Mouse (Mus musculus) left cerebral cortex, postnatal 25 days (tissue): ENCODE results near the gene Dennd2a. TPM values are rescaled to one million over a fixed set of nuclear protein-coding genes. Genes with fewer than 3 reads are reported as not detected.

ENCODE experiments used
- DNase-seq, 2 experiments: peaks; one replicate each; pipeline ENCODE4 v3.0.0; 2022; ENCODE audit warnings: low spot score in 2 of 2, mixed read lengths in 1 of 2
- intact Hi-C: fragments of 180-260 bp; cut with DNase I; formaldehyde crosslinking; loops from one replicate; pipeline ENCODE4 v1.15.1; 2025
- total RNA-seq, 2 experiments: library from RNA; stranded (reverse); gene quantifications; 2 replicates each; pipeline ENCODE4 v1.2.3; 2021

Gene Dennd2a
- 10 to 100 TPM; 20.2 to 22.0 TPM for total RNA-seq

- peak; percentile 86 for DNase-seq
- intact Hi-C loops = loop anchor here (5.0 kb wide), 1 partner anchor 40 kb away; no protein-coding TSS in a partner anchor
Observed at GRCm38 (mm10) chr6:39557723-39558261, at the start of gene Dennd2a. Gene Dennd2a, minus strand, starts transcription at chr6:39557867.

GRCm38 (mm10) chr6:39607365-39607764, 49.7 kb upstream of the Dennd2a start:
- intact Hi-C loops = loop anchor here (5.0 kb wide), 1 partner anchor 175 kb away; no protein-coding TSS in a partner anchor
- DNase-seq = no peak

GRCm38 (mm10) chr6:39606862-39607261, 49.2 kb upstream of the Dennd2a start:
- intact Hi-C loops = loop anchor here (5.0 kb wide), 1 partner anchor 175 kb away; no protein-coding TSS in a partner anchor
- no peak for DNase-seq

GRCm38 (mm10) chr6:39606056-39606455, 48.4 kb upstream of the Dennd2a start:
- DNase-seq = no peak
- intact Hi-C loops = loop anchor here (5.0 kb wide), 1 partner anchor 176 kb away; no protein-coding TSS in a partner anchor

GRCm38 (mm10) chr6:39604565-39604964, 46.9 kb upstream of the Dennd2a start:
- intact Hi-C loops = no loop called here
- DNase-seq = peak; percentile 25 to 62

- intact Hi-C loops = no loop called here
- DNase-seq = no peak
Observed at GRCm38 (mm10) chr6:39601828-39602227, 44.2 kb upstream of the Dennd2a start.

- no peak for DNase-seq
- intact Hi-C loops = no loop called here
Observed at GRCm38 (mm10) chr6:39600851-39601250, 43.2 kb upstream of the Dennd2a start.

GRCm38 (mm10) chr6:39592401-39593214, 34.9 kb upstream of the Dennd2a start, which contains the start of gene Ndufb2:
Gene Ndufb2, plus strand, starts transcription at chr6:39592574.
- intact Hi-C loops = no loop called here

GRCm38 (mm10) chr6:39591481-39591880, 33.8 kb upstream of the Dennd2a start:
- no peak for DNase-seq
- intact Hi-C loops = no loop called here

More at GRCm38 (mm10) chr6:39592401-39593214, 34.9 kb upstream of the Dennd2a start, which contains the start of gene Ndufb2:
- peak; percentile 96 to 97 for DNase-seq

GRCm38 (mm10) chr6:39585517-39585916, 27.9 kb upstream of the Dennd2a start, which contains the start of gene Gm42420:
Gene Gm42420, plus strand, starts transcription at chr6:39585753.
- intact Hi-C loops = no loop called here
- no peak for DNase-seq

GRCm38 (mm10) chr6:39581087-39581784, 23.6 kb upstream of the Dennd2a start:
- intact Hi-C loops = no loop called here
- DNase-seq = no peak

- DNase-seq = no peak
- intact Hi-C loops = no loop called here
Observed at GRCm38 (mm10) chr6:39580558-39580957, 22.9 kb upstream of the Dennd2a start.

GRCm38 (mm10) chr6:39579552-39579951, 21.9 kb upstream of the Dennd2a start:
- intact Hi-C loops = no loop called here
- DNase-seq = peak in 1 of 2 experiments; percentile 84

- intact Hi-C loops = no loop called here
Observed at GRCm38 (mm10) chr6:39574951-39575350, 17.3 kb upstream of the Dennd2a start.

GRCm38 (mm10) chr6:39574555-39574869, 16.8 kb upstream of the Dennd2a start:
- no peak for DNase-seq
- intact Hi-C loops = no loop called here

More at GRCm38 (mm10) chr6:39574951-39575350, 17.3 kb upstream of the Dennd2a start:
- no peak for DNase-seq

GRCm38 (mm10) chr6:39573791-39574554, 16.3 kb upstream of the Dennd2a start, which contains the start of gene Adck2:
Gene Adck2, plus strand, starts transcription at chr6:39573873.
- intact Hi-C loops = no loop called here

GRCm38 (mm10) chr6:39570426-39570825, 12.8 kb upstream of the Dennd2a start:
- no peak for DNase-seq
- intact Hi-C loops = no loop called here

More at GRCm38 (mm10) chr6:39573791-39574554, 16.3 kb upstream of the Dennd2a start, which contains the start of gene Adck2:
- DNase-seq = peak; percentile 78 to 87

- peak in 1 of 2 experiments; percentile 55 for DNase-seq
- intact Hi-C loops = loop anchor here (1.0 to 5.0 kb wide), 2 partner anchors 104 to 150 kb away; no protein-coding TSS in a partner anchor
Observed at GRCm38 (mm10) chr6:39567528-39567927, 9.9 kb upstream of the Dennd2a start.
